Mouse (Mus musculus) midbrain, embryonic 13.5 days (tissue): Measurements from ENCODE around the gene Ntrk2. TPM values are rescaled to one million over a fixed set of nuclear protein-coding genes. Genes with fewer than 3 reads are reported as not detected.

Source experiments
- ATAC-seq: fragments of 200-750 bp; cut with Nextera tagmentation; 2 replicates; pipeline ENCODE4 v1.8.0; 2017; ENCODE audit warnings: mild to moderate bottlenecking, moderate TSS enrichment, moderate library complexity
- H3K27ac ChIP-seq: fragments of 300-500 bp; sonication (generic); 2 replicates; pipeline ENCODE4 v1.5.1; 2015; ENCODE audit warnings: inconsistent platforms, mild to moderate bottlenecking, moderate library complexity
- H3K27me3 ChIP-seq: fragments of 300-500 bp; sonication (generic); 2 replicates; pipeline ENCODE4 v1.6.1; 2015; ENCODE audit warnings: mild to moderate bottlenecking, inconsistent platforms
- H3K36me3 ChIP-seq: fragments of 300-500 bp; sonication (generic); 2 replicates; pipeline ENCODE4 v1.6.1; 2015; ENCODE audit warnings: mild to moderate bottlenecking, inconsistent platforms
- H3K4me1 ChIP-seq: fragments of 300-500 bp; sonication (generic); replicated peaks from 2 replicates; pipeline ENCODE4 v1.6.1; 2015; ENCODE audit warnings: inconsistent platforms
- H3K4me2 ChIP-seq: fragments of 300-500 bp; sonication (generic); replicated peaks from 2 replicates; pipeline ENCODE4 v1.6.1; 2015; ENCODE audit warnings: moderate library complexity, mild to moderate bottlenecking, inconsistent platforms
- H3K4me3 ChIP-seq: fragments of 300-500 bp; sonication (generic); replicated peaks from 2 replicates; pipeline ENCODE4 v1.5.1; 2015; ENCODE audit warnings: mild to moderate bottlenecking, inconsistent platforms
- H3K9ac ChIP-seq: fragments of 300-500 bp; sonication (generic); replicated peaks from 2 replicates; pipeline ENCODE4 v1.6.1; 2015; ENCODE audit warnings: mild to moderate bottlenecking, inconsistent platforms
- H3K9me3 ChIP-seq: fragments of 300-500 bp; sonication (generic); 2 replicates; pipeline ENCODE4 v1.6.1; 2016; ENCODE audit warnings: mild to moderate bottlenecking, inconsistent platforms
- WGBS: fragments of 180-500 bp; shearing (Covaris S2); methylation state at CpG from one replicate; pipeline ENCODE4 v1.1.7; 2015; 5-methylcytosine and 5-hydroxymethylcytosine counted together
- polyA plus RNA-seq: library from polyadenylated mRNA; unstranded; fragments of >200 nt; fragmentation: Nextera tagmentation; extraction: Ambion mirVana; gene quantifications from 2 replicates; pipeline ENCODE4 v1.2.1, GENCODE M21; 2015

The Ntrk2 gene
- polyA plus RNA-seq, 1 experiment from 2014 or later, result 78.5 TPM

GRCm38 (mm10) chr13:59110107-59110506 is 303.7 kb downstream of the Ntrk2 start:
- H3K27ac ChIP-seq, result no peak overlapping the region
- H3K4me3 ChIP-seq, result no peak overlapping the region
- H3K9me3 ChIP-seq, result peaks cover 5% of the 10 kb centered on the region
- peaks cover 5% of the 10 kb centered on the region; the same call in 1 of the 2 replicates for H3K36me3 ChIP-seq
- no peak overlapping the region for H3K4me2 ChIP-seq
- no peaks in the 10 kb centered on the region for H3K4me1 ChIP-seq
- H3K9ac ChIP-seq, result no peak overlapping the region
- no peaks in the 10 kb centered on the region for H3K27me3 ChIP-seq
- WGBS, result 97% methylated on average over 5 of the region's 5 CpGs
- ATAC-seq, result no peak

GRCm38 (mm10) chr13:59114684-59115083 is 308.3 kb downstream of the Ntrk2 start:
- Histone ChIP-seq H3K27me3 (no peaks in the 10 kb centered on the region), H3K4me1 (no peaks in the 10 kb centered on the region), H3K36me3 (peaks cover 13% of the 10 kb centered on the region; the same call in 1 of the 2 replicates), H3K4me3 (no peak overlapping the region), H3K9ac (no peak overlapping the region), H3K27ac (no peak overlapping the region), H3K9me3 (peaks cover 14% of the 10 kb centered on the region), H3K4me2 (no peak overlapping the region)
- 88% methylated on average over 1 of the region's 1 CpGs for WGBS
- no peak for ATAC-seq

- Histone ChIP-seq H3K27ac (no peak overlapping the region), H3K27me3 (no peaks in the 10 kb centered on the region), H3K4me3 (no peak overlapping the region), H3K4me1 (peaks cover 3% of the 10 kb centered on the region), H3K36me3 (peaks cover 13% of the 10 kb centered on the region; the same call in 1 of the 2 replicates), H3K9ac (no peak overlapping the region), H3K4me2 (no peak overlapping the region), H3K9me3 (peaks cover 14% of the 10 kb centered on the region)
- no peak for ATAC-seq
- WGBS, result 97% methylated on average over 14 of the region's 14 CpGs
Measured at GRCm38 (mm10) chr13:59115551-59115950, 309.2 kb downstream of the Ntrk2 start.

- peaks cover 13% of the 10 kb centered on the region; the same call in 1 of the 2 replicates for H3K36me3 ChIP-seq
- H3K27me3 ChIP-seq, result no peaks in the 10 kb centered on the region
- H3K4me2 ChIP-seq, result no peak overlapping the region
- no peak overlapping the region for H3K4me3 ChIP-seq
- 91% methylated on average over 5 of the region's 5 CpGs for WGBS
- H3K4me1 ChIP-seq, result peaks cover 9% of the 10 kb centered on the region
- no peak overlapping the region for H3K9ac ChIP-seq
- no peak for ATAC-seq
- H3K9me3 ChIP-seq, result peaks cover 14% of the 10 kb centered on the region
- H3K27ac ChIP-seq, result no peak overlapping the region
Measured at GRCm38 (mm10) chr13:59117233-59117632, 310.9 kb downstream of the Ntrk2 start.

GRCm38 (mm10) chr13:59119596-59120394 is 313.4 kb downstream of the Ntrk2 start:
- Histone ChIP-seq H3K9ac (no peak overlapping the region), H3K27me3 (no peaks in the 10 kb centered on the region), H3K9me3 (peaks cover 12% of the 10 kb centered on the region), H3K27ac (no peak overlapping the region), H3K4me1 (peaks cover 9% of the 10 kb centered on the region), H3K4me3 (no peak overlapping the region), H3K36me3 (peaks cover 10% of the 10 kb centered on the region; the same call in 1 of the 2 replicates), H3K4me2 (no peak overlapping the region)
- no peak for ATAC-seq
- 86% methylated on average over 10 of the region's 10 CpGs for WGBS

GRCm38 (mm10) chr13:59143141-59143744 is 336.9 kb downstream of the Ntrk2 start:
- H3K36me3 ChIP-seq, result no peaks in the 10 kb centered on the region
- ATAC-seq, result 0 out of 2 replicates have a peak, but pooled peaks have one; percentile 4
- peak overlapping the region; percentile 91 for H3K27ac ChIP-seq
- no peak overlapping the region for H3K4me2 ChIP-seq
- H3K4me3 ChIP-seq, result no peak overlapping the region
- peaks cover 46% of the 10 kb centered on the region for H3K4me1 ChIP-seq
- WGBS, result 63% methylated on average over 7 of the region's 7 CpGs
- no peaks in the 10 kb centered on the region for H3K27me3 ChIP-seq
- H3K9ac ChIP-seq, result no peak overlapping the region
- no peaks in the 10 kb centered on the region for H3K9me3 ChIP-seq

GRCm38 (mm10) chr13:59144321-59144856 is 338.0 kb downstream of the Ntrk2 start:
- Histone ChIP-seq H3K27ac (peak overlapping the region; percentile 91), H3K27me3 (no peaks in the 10 kb centered on the region), H3K4me2 (peak overlapping the region; percentile 21), H3K4me1 (peaks cover 46% of the 10 kb centered on the region), H3K9me3 (no peaks in the 10 kb centered on the region), H3K36me3 (no peaks in the 10 kb centered on the region), H3K4me3 (no peak overlapping the region), H3K9ac (no peak overlapping the region)
- peak; percentile 91 for ATAC-seq
- WGBS, result 26% methylated on average over 11 of the region's 11 CpGs

- Histone ChIP-seq H3K36me3 (no peaks in the 10 kb centered on the region), H3K27me3 (no peaks in the 10 kb centered on the region), H3K4me3 (no peak overlapping the region), H3K4me2 (peak overlapping the region; percentile 34), H3K9ac (no peak overlapping the region), H3K4me1 (peaks cover 46% of the 10 kb centered on the region), H3K9me3 (no peaks in the 10 kb centered on the region), H3K27ac (peak overlapping the region; percentile 91)
- ATAC-seq, result peak; percentile 80
- WGBS, result 35% methylated on average over 21 of the region's 21 CpGs
Measured at GRCm38 (mm10) chr13:59145677-59146555, 339.5 kb downstream of the Ntrk2 start.

GRCm38 (mm10) chr13:59146616-59147015 is 340.2 kb downstream of the Ntrk2 start:
- H3K27ac ChIP-seq, result peak overlapping the region; percentile 91
- ATAC-seq, result no peak
- H3K27me3 ChIP-seq, result no peaks in the 10 kb centered on the region
- no peaks in the 10 kb centered on the region for H3K36me3 ChIP-seq
- H3K4me3 ChIP-seq, result no peak overlapping the region
- H3K4me1 ChIP-seq, result peaks cover 46% of the 10 kb centered on the region
- H3K9me3 ChIP-seq, result no peaks in the 10 kb centered on the region
- H3K9ac ChIP-seq, result no peak overlapping the region
- H3K4me2 ChIP-seq, result no peak overlapping the region
- WGBS, result 83% methylated on average over 7 of the region's 7 CpGs

- no peak overlapping the region for H3K4me3 ChIP-seq
- H3K9ac ChIP-seq, result no peak overlapping the region
- H3K4me1 ChIP-seq, result peaks cover 46% of the 10 kb centered on the region
- no peaks in the 10 kb centered on the region for H3K9me3 ChIP-seq
- no peak overlapping the region for H3K27ac ChIP-seq
- WGBS, result 65% methylated on average over 4 of the region's 4 CpGs
- H3K4me2 ChIP-seq, result no peak overlapping the region
- no peaks in the 10 kb centered on the region for H3K27me3 ChIP-seq
- ATAC-seq, result no peak
- H3K36me3 ChIP-seq, result no peaks in the 10 kb centered on the region
Measured at GRCm38 (mm10) chr13:59147976-59148375, 341.6 kb downstream of the Ntrk2 start.

- Histone ChIP-seq H3K4me1 (peaks cover 38% of the 10 kb centered on the region), H3K4me2 (no peak overlapping the region), H3K9ac (no peak overlapping the region), H3K4me3 (no peak overlapping the region), H3K36me3 (no peaks in the 10 kb centered on the region), H3K9me3 (no peaks in the 10 kb centered on the region), H3K27ac (no peak overlapping the region), H3K27me3 (no peaks in the 10 kb centered on the region)
- ATAC-seq, result no peak
- 89% methylated on average over 10 of the region's 10 CpGs for WGBS
Measured at GRCm38 (mm10) chr13:59148793-59149192, 342.4 kb downstream of the Ntrk2 start.
